Mouse (Mus musculus): ENCODE results near the gene Elk3.

- TF ChIP-seq POLR2A (IDR thresholded peaks at IDR 0.05; ENCODE audit: borderline replicate concordance, low read depth, low read length): no peak
- no peak for TF ChIP-seq CTCF (IDR thresholded peaks at IDR 0.05; ENCODE audit: low read depth, low read length)
Measured at GRCm38 (mm10) chr10:93247902-93248301, 63.0 kb downstream of the Elk3 start.
